Mouse (Mus musculus): ENCODE results near the gene Gm3248. TPM values are rescaled to one million over a fixed set of nuclear protein-coding genes. Genes with fewer than 3 reads are reported as not detected.
"Not testable (repeated sequence)": the region's sequence is repeated elsewhere in the genome, so short reads cannot be mapped to it uniquely, and the experiment has no call there.

Gene Gm3248
- 1 to 10 TPM; 1.3 to 1.8 TPM for total RNA-seq (2021)
- long read RNA-seq, experiment 1, partial matches to known transcripts, result 2 of 2 reads
- long read RNA-seq, experiment 1, other reads (novel, unspliced or antisense), result 0 of 2 reads
- long read RNA-seq, experiment 2, result 0 reads

DNA sequence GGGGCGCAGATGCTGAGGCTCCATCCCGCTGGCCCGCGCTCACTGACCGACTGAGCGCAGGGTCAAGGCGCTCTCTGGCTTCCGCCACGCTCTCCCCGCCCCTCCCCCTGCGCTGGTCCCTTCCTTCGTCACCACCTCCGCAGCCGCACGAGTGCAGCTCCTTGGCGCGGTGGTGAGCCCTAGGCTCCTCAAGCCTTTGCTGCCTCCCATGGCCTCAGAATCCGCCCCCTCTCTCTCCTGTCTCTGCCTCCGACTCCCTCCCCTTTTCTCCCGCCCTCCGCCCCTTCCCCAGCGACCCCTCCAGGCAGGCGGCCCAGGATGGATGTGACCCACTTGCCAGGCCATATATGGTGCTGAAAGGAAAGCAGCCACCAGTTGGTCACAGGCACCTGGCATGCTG, at the start of gene Gm3248:
Gene Gm3248, minus strand, starts transcription at position 111 of the 400 bp plus-strand sequence.
- H3K4me3 ChIP-seq, result peak within 1 kb of the TSS; percentile 51
- H3K27ac ChIP-seq; DNase-seq (ENCODE audit: low spot score in 2 of 2): not testable (repeated sequence)

DNA sequence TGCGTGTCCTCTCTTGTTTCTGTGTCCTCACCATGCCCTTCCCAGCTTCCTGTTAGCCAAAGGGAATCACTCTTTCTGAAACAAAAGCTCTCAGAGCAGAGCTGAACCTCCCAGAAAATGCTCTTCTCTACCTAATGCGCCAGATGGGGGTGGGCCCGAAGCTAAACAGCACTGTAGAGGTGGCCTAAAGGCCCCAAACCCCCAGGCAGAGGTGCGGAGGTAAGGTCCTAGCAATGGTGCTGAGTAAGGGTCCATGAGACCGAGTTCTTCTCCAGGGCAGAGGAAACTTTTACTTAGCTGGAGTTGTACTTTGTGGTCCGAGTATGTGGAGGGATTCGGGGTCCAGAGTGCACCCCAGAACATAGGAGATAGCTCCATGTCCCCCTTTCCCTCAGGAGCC, 25.6 kb upstream of the Gm3248 start:
- not testable (repeated sequence) for DNase-seq (ENCODE audit: low spot score in 2 of 2); H3K27ac ChIP-seq; H3K4me3 ChIP-seq

DNA sequence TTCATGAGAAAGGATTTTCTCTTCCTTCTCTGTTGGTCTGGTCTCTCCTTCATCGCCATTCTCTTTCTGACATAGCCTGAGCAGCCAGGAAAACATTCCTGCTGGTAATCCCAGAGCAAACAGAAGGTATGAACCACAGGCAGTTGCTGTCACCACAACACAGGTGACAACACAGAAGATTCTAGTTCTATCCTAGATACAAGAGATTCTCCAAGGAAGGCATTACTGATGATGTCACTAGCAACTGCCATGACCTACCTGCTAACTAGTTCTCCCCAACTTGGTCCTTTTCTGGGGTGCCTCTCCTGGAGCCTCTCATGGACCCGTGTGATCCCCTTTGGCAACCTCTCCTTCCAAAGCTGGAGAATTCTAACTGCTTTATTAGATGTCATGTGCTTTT, 17.5 kb upstream of the Gm3248 start, which contains the start of gene Gm3453:
Gene Gm3453, minus strand, starts transcription at position 101 of the 400 bp plus-strand sequence.
- not testable (repeated sequence) for DNase-seq (ENCODE audit: low spot score in 2 of 2); H3K27ac ChIP-seq; H3K4me3 ChIP-seq

GRCm38 (mm10) chr14:5962441-5962840, 896 bp upstream of the Gm3248 start:
- H3K27ac ChIP-seq; H3K4me3 ChIP-seq; DNase-seq (ENCODE audit: low spot score in 2 of 2): not testable (repeated sequence)

DNA sequence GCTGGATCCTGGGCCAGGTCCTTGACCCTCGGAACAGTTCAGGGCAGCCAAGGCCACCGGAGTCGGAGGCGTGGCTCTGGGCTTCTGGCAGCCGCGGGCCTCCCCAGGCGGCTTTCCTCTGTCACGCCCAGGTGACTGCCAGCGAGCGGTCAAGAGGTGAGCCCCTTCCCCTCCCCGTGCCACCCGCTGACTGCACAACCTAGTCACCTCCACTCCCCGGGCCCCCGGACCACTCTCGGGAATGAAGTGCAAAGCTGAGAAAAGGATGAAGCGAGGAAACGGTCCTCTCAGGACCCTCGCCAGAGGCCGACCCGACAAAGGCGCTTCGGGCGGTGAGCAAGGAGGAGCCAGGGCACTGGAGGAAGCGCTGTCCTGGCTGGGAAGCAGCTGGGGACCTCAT, 443 bp downstream of the Gm3248 start:
- peak overlapping the region; percentile 51 for H3K4me3 ChIP-seq
- not testable (repeated sequence) for DNase-seq (ENCODE audit: low spot score in 2 of 2); H3K27ac ChIP-seq

- not testable (repeated sequence) for H3K4me3 ChIP-seq, H3K27ac ChIP-seq
- TF ChIP-seq CTCF (conservative IDR thresholded peaks at IDR 0.05), result peak; percentile 64
- DNase-seq (ENCODE audit: low spot score in 2 of 2), result peak in 1 of 2 experiments; percentile 14
Measured at GRCm38 (mm10) chr14:5960479-5960878, 1.1 kb downstream of the Gm3248 start.

DNA sequence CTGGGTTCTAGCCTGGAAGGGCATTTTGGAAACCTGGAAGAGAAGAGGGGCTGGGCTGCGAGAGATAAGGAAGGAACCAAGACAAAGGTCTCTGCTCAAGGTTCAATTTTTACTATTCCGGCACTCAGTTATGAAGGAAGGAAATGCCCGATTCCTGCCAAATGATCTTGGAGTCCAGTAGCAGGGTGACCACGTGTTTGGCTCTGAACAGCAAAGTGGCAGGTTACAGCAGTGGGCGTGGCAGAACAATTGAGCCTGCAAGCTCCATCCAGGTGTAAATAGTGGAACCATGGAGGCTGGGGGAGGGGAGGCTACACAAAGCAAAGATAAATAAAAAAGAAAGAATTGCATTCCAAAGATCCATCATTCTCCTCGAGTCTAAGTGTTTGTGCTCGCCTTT, 38.3 kb downstream of the Gm3248 start:
- not testable (repeated sequence) for H3K4me3 ChIP-seq; DNase-seq (ENCODE audit: low spot score in 2 of 2); H3K27ac ChIP-seq

- H3K27ac ChIP-seq; H3K4me3 ChIP-seq; DNase-seq (ENCODE audit: low spot score in 2 of 2): not testable (repeated sequence)
Measured at GRCm38 (mm10) chr14:5918330-5918942, 43.1 kb downstream of the Gm3248 start.

GRCm38 (mm10) chr14:5913701-5914100, 47.8 kb downstream of the Gm3248 start:
- not testable (repeated sequence) for DNase-seq (ENCODE audit: low spot score in 2 of 2); H3K4me3 ChIP-seq

More at GRCm38 (mm10) chr14:5913701-5914100, 47.8 kb downstream of the Gm3248 start:
- H3K27ac ChIP-seq, result not testable (repeated sequence)

Other genes starting within 250 kb of the Gm3248 start
- gene Gm3373, start 220.2 kb downstream of the Gm3248 start, total RNA-seq (2021), result 1 to 10 TPM in 1 of 2 experiments, under 1 TPM in 1; 0.28 to 1.4 TPM
- gene Gm3383, start 153.8 kb downstream of the Gm3248 start, total RNA-seq (2021), result 1 to 10 TPM; 4.3 to 5.1 TPM
- not detected for gene Gm3424, start 131.4 kb downstream of the Gm3248 start, total RNA-seq (2021)
- gene Gm8237, start 81.4 kb downstream of the Gm3248 start, total RNA-seq (2021), result 1 to 10 TPM in 1 of 2 experiments, under 1 TPM in 1; 0.92 to 1.3 TPM
- not detected for gene Gm3453, start 17.4 kb upstream of the Gm3248 start, total RNA-seq (2021)
- not detected for gene Gm6337, start 96.5 kb upstream of the Gm3248 start, total RNA-seq (2021)
- gene Gm8206, start 132.2 kb upstream of the Gm3248 start, total RNA-seq (2021), result 1 to 10 TPM in 1 of 2 experiments, under 1 TPM in 1; 0.82 to 2.4 TPM
- gene Gm3468, start 146.9 kb upstream of the Gm3248 start, total RNA-seq (2021), result 1 to 10 TPM in 1 of 2 experiments, under 1 TPM in 1; 0.84 to 1.6 TPM
- gene Gm3476, start 164.1 kb upstream of the Gm3248 start, total RNA-seq (2021), result not detected

Measured in layer of hippocampus, adult 2 months (tissue).